Mouse (Mus musculus) limb, embryonic 13.5 days (tissue): ENCODE measurements around the gene Tapbp. TPM values are rescaled to one million over a fixed set of nuclear protein-coding genes. Genes with fewer than 3 reads are reported as not detected.

Experiments
- ATAC-seq: fragments of 200-750 bp; cut with Nextera tagmentation; 2 replicates; pipeline ENCODE4 v1.8.0; 2017; ENCODE audit warnings: low read depth, moderate number of reproducible peaks, moderate TSS enrichment; ENCODE audit not compliant: low FRiP score
- H3K27ac ChIP-seq: fragments of 300-500 bp; sonication (generic); 2 replicates; pipeline ENCODE4 v1.5.1; 2015; ENCODE audit warnings: inconsistent platforms, mild to moderate bottlenecking, moderate library complexity
- H3K27me3 ChIP-seq: fragments of 300-500 bp; sonication (generic); 2 replicates; pipeline ENCODE4 v1.6.1; 2015; ENCODE audit warnings: mild to moderate bottlenecking, inconsistent platforms
- H3K36me3 ChIP-seq: fragments of 300-500 bp; sonication (generic); 2 replicates; pipeline ENCODE4 v1.6.1; 2015; ENCODE audit warnings: inconsistent platforms, mild to moderate bottlenecking, moderate library complexity
- H3K4me1 ChIP-seq: fragments of 300-500 bp; sonication (generic); 2 replicates; pipeline ENCODE4 v1.6.1; 2015; ENCODE audit warnings: inconsistent platforms
- H3K4me2 ChIP-seq: fragments of 300-500 bp; sonication (generic); replicated peaks from 2 replicates; pipeline ENCODE4 v1.6.1; 2015; ENCODE audit warnings: inconsistent platforms, mild to moderate bottlenecking, moderate library complexity
- H3K4me3 ChIP-seq: fragments of 300-500 bp; sonication (generic); 2 replicates; pipeline ENCODE4 v1.5.1; 2015; ENCODE audit warnings: moderate library complexity, mild to moderate bottlenecking, inconsistent platforms
- H3K9ac ChIP-seq: fragments of 300-500 bp; sonication (generic); 2 replicates; pipeline ENCODE4 v1.6.1; 2015; ENCODE audit warnings: mild to moderate bottlenecking, inconsistent platforms
- H3K9me3 ChIP-seq: fragments of 300-500 bp; sonication (generic); 2 replicates; pipeline ENCODE4 v1.6.1; 2016; ENCODE audit warnings: inconsistent platforms
- WGBS: fragments of 180-500 bp; shearing (Covaris S2); methylation state at CpG from one replicate; pipeline ENCODE4 v1.1.7; 2015; 5-methylcytosine and 5-hydroxymethylcytosine counted together
- microRNA-seq: library from miRNA; unstranded; fragments of <30 nt; microRNA quantifications from one replicate; pipeline ENCODE4, GENCODE M21; 2016
- polyA plus RNA-seq: library from polyadenylated mRNA; unstranded; fragments of >200 nt; fragmentation: Nextera tagmentation; extraction: Ambion mirVana; gene quantifications from 2 replicates; pipeline ENCODE4 v1.2.1, GENCODE M21; 2015

Gene Tapbp
- polyA plus RNA-seq, 1 experiment from 2014 or later = 27.4 TPM

DNA sequence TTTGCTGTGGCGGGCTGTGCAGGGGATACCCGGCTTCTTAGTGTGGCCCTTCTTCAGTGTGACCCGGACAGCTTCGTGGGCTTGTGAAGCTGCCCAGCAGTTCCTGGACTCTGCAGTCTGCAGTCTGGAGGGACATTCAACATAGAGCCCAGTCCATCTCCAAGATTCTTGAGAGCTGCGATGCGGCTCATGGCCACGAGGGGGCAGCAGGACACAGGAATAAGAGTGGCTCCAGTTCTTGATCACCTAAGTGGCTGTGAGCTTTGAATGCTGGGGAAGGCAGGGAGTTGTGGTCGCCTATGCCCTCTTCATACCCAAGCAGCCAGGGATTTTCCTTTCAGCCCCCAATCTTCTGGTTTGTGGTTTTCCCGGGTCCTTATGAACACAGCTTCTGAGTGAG lies 52.8 kb downstream of the Tapbp start:
- Histone ChIP-seq H3K9ac (no peak overlapping the region), H3K4me2 (no peak overlapping the region), H3K4me1 (0 out of 2 replicates have a peak, but pooled peaks cover 6% of the 10 kb centered on the region), H3K27ac (no peak overlapping the region), H3K36me3 (peaks cover 26% of the 10 kb centered on the region), H3K27me3 (peaks cover 8% of the 10 kb centered on the region; the same call in 1 of the 2 replicates), H3K4me3 (no peak overlapping the region), H3K9me3 (no peaks in the 10 kb centered on the region; the same call in 1 of the 2 replicates)
- ATAC-seq = peak; percentile 41; the same call in 1 of the 2 replicates
- 3% methylated on average over 9 of the region's 9 CpGs for WGBS

DNA sequence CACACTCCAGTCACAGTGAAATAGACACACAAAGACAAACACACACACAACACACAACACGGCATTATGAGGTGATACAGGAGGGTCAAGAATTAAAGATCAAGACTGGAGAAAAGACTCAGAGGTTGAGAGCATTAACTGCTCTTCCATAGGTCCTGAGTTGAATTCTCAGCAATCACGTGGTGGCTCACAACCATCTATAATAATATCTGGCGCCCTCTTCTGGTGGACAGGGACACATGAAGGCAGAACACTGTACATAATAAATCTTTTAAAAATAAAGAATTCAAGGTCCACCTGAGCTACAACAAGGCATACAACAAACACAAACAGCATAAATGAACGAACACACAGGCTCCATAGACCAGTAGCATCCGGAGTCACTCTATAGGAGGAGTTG lies 53.2 kb downstream of the Tapbp start:
- no peak overlapping the region for H3K4me2 ChIP-seq
- H3K9ac ChIP-seq = no peak overlapping the region
- no peak for ATAC-seq
- H3K4me1 ChIP-seq = 0 out of 2 replicates have a peak, but pooled peaks cover 6% of the 10 kb centered on the region
- H3K4me3 ChIP-seq = no peak overlapping the region
- 33% methylated on average over 5 of the region's 5 CpGs for WGBS
- H3K27me3 ChIP-seq = peaks cover 12% of the 10 kb centered on the region; the same call in 1 of the 2 replicates
- H3K27ac ChIP-seq = no peak overlapping the region
- H3K36me3 ChIP-seq = peaks cover 22% of the 10 kb centered on the region
- no peaks in the 10 kb centered on the region; the same call in 1 of the 2 replicates for H3K9me3 ChIP-seq

DNA sequence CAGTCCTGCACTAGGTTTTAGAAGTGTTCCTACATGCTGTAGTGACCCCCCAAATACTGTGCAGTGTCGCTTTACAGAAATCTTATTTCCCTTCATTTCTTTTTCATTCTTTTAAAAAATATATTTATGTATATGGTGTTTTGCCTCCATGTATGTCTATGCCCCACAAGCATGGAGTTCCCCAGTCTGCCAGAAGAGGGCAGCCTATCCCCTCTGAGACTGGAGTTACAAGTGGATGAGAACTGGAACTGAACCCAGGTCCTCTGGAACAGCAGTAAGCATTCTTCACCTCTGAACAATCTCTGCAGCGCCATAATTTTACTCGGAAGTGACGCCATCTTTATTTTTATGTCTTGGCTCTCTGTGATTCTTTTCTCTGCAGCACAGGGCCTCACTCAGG lies 53.7 kb downstream of the Tapbp start:
- Histone ChIP-seq H3K9me3 (no peaks in the 10 kb centered on the region; the same call in 1 of the 2 replicates), H3K36me3 (peaks cover 20% of the 10 kb centered on the region), H3K4me1 (0 out of 2 replicates have a peak, but pooled peaks cover 6% of the 10 kb centered on the region), H3K4me3 (no peak overlapping the region), H3K27ac (no peak overlapping the region), H3K27me3 (peaks cover 16% of the 10 kb centered on the region), H3K4me2 (no peak overlapping the region), H3K9ac (no peak overlapping the region)
- 76% methylated on average over 4 of the region's 4 CpGs for WGBS
- no peak for ATAC-seq

DNA sequence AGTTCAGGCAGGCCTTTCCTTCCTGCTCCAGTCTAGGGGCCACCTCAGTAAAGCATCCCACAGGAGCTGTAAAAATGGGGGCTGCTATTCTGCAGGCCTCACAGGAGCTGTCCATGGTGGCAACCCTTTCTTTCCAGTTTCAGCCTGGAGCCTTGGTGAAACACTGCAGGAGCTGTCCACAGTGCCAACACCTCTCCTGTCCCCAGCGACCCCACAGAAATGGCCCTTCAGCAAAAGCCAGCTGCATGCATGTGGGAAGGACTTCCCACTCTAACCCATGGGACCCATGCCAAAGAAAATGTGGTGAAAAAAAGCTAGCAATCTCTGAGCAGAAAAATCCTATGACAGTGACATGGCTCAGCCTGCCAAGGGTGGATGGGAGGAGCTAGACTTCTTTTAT lies 57.0 kb downstream of the Tapbp start:
- Histone ChIP-seq H3K9ac (no peak overlapping the region), H3K9me3 (no peaks in the 10 kb centered on the region; the same call in 1 of the 2 replicates), H3K27ac (no peak overlapping the region), H3K4me3 (no peak overlapping the region), H3K36me3 (no peaks in the 10 kb centered on the region), H3K27me3 (peaks cover 49% of the 10 kb centered on the region), H3K4me1 (0 out of 2 replicates have a peak, but pooled peaks cover 6% of the 10 kb centered on the region), H3K4me2 (no peak overlapping the region)
- ATAC-seq = peak; percentile 40; the same call in 1 of the 2 replicates
- WGBS = 4% methylated on average over 1 of the region's 1 CpGs

DNA sequence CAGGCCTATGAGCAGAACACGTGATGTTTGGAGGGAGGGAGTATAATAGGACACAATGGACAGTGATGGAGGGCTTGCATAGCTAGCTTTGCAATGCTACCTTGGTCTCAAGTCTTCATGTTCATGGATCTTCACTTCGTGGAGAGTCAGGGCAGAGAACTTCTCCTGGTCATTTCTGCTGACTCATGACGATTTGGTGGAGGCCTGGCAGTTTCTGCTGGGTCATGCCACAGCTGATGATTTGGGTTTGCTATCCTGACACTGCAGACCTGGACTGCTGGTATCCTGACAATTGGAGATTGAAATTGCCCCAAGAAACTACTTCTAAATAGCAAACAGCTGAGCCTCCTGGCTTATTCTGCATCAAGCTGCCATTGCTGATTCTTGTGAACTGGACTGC lies 57.9 kb downstream of the Tapbp start:
- Histone ChIP-seq H3K36me3 (no peaks in the 10 kb centered on the region), H3K4me3 (no peak overlapping the region), H3K9ac (no peak overlapping the region), H3K27ac (no peak overlapping the region), H3K4me1 (peaks cover 15% of the 10 kb centered on the region; the same call in 1 of the 2 replicates), H3K9me3 (no peaks in the 10 kb centered on the region; the same call in 1 of the 2 replicates), H3K27me3 (peaks cover 57% of the 10 kb centered on the region), H3K4me2 (no peak overlapping the region)
- 55% methylated on average over 3 of the region's 3 CpGs for WGBS
- no peak for ATAC-seq

DNA sequence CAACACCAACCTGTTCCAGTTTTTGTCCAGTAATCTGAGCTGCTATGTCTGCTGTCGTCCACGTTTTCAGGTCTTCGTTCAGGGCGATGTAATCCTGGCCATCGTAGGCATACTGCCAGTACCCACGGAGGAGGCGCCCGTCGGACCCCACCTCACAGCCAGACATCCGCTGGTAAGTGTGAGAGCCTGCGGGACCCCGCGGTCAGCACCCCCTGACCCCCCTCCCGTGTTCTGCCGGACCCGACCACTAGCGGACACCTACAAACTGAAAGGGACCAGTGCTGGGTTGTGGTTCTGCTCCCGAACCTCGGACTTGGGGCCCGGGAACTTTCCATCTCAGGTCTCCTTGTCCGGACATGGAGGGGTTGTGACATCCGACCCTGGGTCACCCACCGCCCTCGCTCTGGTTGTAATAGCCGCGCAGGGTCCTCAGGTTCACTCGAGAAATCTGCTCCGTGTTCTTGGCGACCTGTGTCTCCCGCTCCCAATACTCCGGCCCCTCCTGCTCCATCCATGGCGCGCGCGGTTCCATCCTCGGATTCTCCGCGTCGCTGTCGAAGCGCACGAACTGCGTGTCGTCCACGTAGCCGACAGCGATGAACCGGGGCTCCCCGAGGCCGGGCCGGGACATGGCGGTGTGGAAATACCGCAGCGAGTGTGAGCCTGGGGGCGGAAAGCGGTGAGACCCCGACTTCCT lies 62.3 kb downstream of the Tapbp start:
- Histone ChIP-seq H3K9ac (peak overlapping the region; percentile 39), H3K27me3 (peaks cover 78% of the 10 kb centered on the region), H3K4me1 (peaks cover 25% of the 10 kb centered on the region), H3K36me3 (no peaks in the 10 kb centered on the region), H3K9me3 (no peaks in the 10 kb centered on the region), H3K27ac (no peak overlapping the region), H3K4me2 (peak overlapping the region; percentile 62), H3K4me3 (peak overlapping the region; percentile 37)
- no peak for ATAC-seq
- WGBS = 2% methylated on average over 56 of the region's 57 CpGs

DNA sequence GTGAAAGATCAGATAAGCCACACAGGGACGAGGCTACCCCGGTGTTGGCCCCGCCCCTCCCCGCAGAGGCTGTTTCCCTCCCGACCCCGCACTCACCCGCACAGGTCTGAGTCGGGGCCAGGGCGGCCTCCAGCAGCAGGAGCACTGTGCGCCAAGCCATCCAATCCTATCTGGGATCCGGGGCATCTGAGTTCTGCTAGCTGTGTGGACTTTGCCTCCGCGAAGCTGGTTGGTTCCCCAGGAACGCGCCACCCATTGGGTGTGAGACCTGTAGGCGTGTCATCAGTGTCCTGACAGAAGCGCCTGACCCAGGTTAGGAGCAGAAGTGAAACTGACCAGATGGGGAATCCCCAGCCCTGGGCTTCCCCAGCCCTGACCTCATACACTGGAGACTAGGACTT lies 62.9 kb downstream of the Tapbp start:
- WGBS = 0% methylated on average over 17 of the region's 17 CpGs
- Histone ChIP-seq H3K9ac (peak overlapping the region; percentile 39), H3K4me3 (peak overlapping the region; percentile 37), H3K27ac (no peak overlapping the region), H3K4me2 (peak overlapping the region; percentile 62), H3K9me3 (no peaks in the 10 kb centered on the region), H3K27me3 (peaks cover 72% of the 10 kb centered on the region), H3K36me3 (no peaks in the 10 kb centered on the region), H3K4me1 (peaks cover 25% of the 10 kb centered on the region)
- peak; percentile 39; the same call in 1 of the 2 replicates for ATAC-seq

Small RNA genes lying within 50 kb of the gene (microRNA-seq; reads per million reads assigned to microRNA genes)
- not detected for gene Gm27740

Other genes with a start within 250 kb of the Tapbp start
- gene Hnrnpm, start 229.0 kb upstream of the Tapbp start, polyA plus RNA-seq = 379 and 395 TPM in 2 replicates
- 49.3 and 50.9 TPM in 2 replicates for gene March2, start 197.2 kb upstream of the Tapbp start, polyA plus RNA-seq
- 325 and 332 TPM in 2 replicates for gene Rab11b, start 155.4 kb upstream of the Tapbp start, polyA plus RNA-seq
- 53.8 and 55.9 TPM in 2 replicates for gene Angptl4, start 134.1 kb upstream of the Tapbp start, polyA plus RNA-seq
- gene Kank3, start 105.4 kb upstream of the Tapbp start, polyA plus RNA-seq = 27.6 and 29.1 TPM in 2 replicates
- 962 and 978 TPM in 2 replicates for gene Rps28, start 91.3 kb upstream of the Tapbp start, polyA plus RNA-seq
- 454 and 498 TPM in 2 replicates for gene Ndufa7, start 91.3 kb upstream of the Tapbp start, polyA plus RNA-seq
- 67.0 and 69.7 TPM in 2 replicates for gene Cd320, start 72.8 kb upstream of the Tapbp start, polyA plus RNA-seq
- gene Gm7029, start 42.1 kb upstream of the Tapbp start, polyA plus RNA-seq = not detected in 2 replicates
- gene Kifc1, start 25.2 kb upstream of the Tapbp start, polyA plus RNA-seq = 8.1 and 10.0 TPM in 2 replicates
- gene Platr17, start 10.8 kb upstream of the Tapbp start, polyA plus RNA-seq = 0.27 and 0.55 TPM in 2 replicates
- 59.6 and 65.4 TPM in 2 replicates for gene Daxx, start 6.5 kb upstream of the Tapbp start, polyA plus RNA-seq
- 16.3 and 16.6 TPM in 2 replicates for gene Zbtb22, start within 50 bp of the Tapbp start, polyA plus RNA-seq
- gene Rgl2, start 13.6 kb downstream of the Tapbp start, polyA plus RNA-seq = 54.2 and 59.2 TPM in 2 replicates
- gene Pfdn6, start 24.4 kb downstream of the Tapbp start, polyA plus RNA-seq = 167 and 171 TPM in 2 replicates
- 35.4 and 37.0 TPM in 2 replicates for gene Wdr46, start 24.8 kb downstream of the Tapbp start, polyA plus RNA-seq
- gene B3galt4, start 35.6 kb downstream of the Tapbp start, polyA plus RNA-seq = 8.0 and 9.2 TPM in 2 replicates
- 46.8 and 49.4 TPM in 2 replicates for gene Vps52, start 39.9 kb downstream of the Tapbp start, polyA plus RNA-seq
- 1,649 and 1,723 TPM in 2 replicates for gene Rps18, start 40.1 kb downstream of the Tapbp start, polyA plus RNA-seq
- 7.3 and 12.2 TPM in 2 replicates for gene H2-K1, start 84.4 kb downstream of the Tapbp start, polyA plus RNA-seq
- gene Ring1, start 108.8 kb downstream of the Tapbp start, polyA plus RNA-seq = 19.1 and 19.8 TPM in 2 replicates
- 50.0 and 59.4 TPM in 2 replicates for gene H2-Ke6, start 112.2 kb downstream of the Tapbp start, polyA plus RNA-seq
- 237 and 244 TPM in 2 replicates for gene Slc39a7, start 115.8 kb downstream of the Tapbp start, polyA plus RNA-seq
- gene Rxrb, start 115.9 kb downstream of the Tapbp start, polyA plus RNA-seq = 56.1 and 59.1 TPM in 2 replicates
- 46.3 and 56.6 TPM in 2 replicates for gene Col11a2, start 123.5 kb downstream of the Tapbp start, polyA plus RNA-seq
- gene H2-Oa, start 176.4 kb downstream of the Tapbp start, polyA plus RNA-seq = 0.55 and 0.65 TPM in 2 replicates
- 14.2 and 15.6 TPM in 2 replicates for gene H2-DMa, start 203.6 kb downstream of the Tapbp start, polyA plus RNA-seq
- 132 and 133 TPM in 2 replicates for gene Brd2, start 206.7 kb downstream of the Tapbp start, polyA plus RNA-seq
- gene H2-DMb2, start 227.4 kb downstream of the Tapbp start, polyA plus RNA-seq = 0.15 and 0.38 TPM in 2 replicates
- gene H2-DMb1, start 237.2 kb downstream of the Tapbp start, polyA plus RNA-seq = 1.5 and 1.7 TPM in 2 replicates